Mouse (Mus musculus): ENCODE measurements around the gene Cep78. TPM values are rescaled to one million over a fixed set of nuclear protein-coding genes. Genes with fewer than 3 reads are reported as not detected.

Gene Cep78
- polyA plus RNA-seq, 1 experiment from 2014 or later: 27.4 TPM

DNA sequence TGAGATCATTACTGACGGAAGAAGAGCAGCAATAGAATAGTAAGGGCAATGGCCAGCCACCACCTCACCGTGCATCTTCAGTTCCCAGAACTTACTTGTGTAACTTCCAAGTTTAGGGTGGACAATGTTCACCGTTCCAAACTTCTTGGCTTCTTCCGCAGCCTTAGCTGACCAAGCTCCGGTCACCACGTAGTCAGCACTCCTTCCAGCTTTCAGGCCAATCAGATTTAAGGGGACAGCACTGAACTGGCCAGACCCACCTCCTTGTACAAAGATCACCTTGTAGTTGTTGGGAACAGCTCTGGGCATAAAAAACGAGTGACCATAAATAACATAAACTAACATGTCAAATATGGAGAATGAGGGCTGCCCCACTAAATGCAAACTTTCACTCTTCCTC lies 66.7 kb downstream of the Cep78 start:
- H3K36me3 ChIP-seq: peaks cover 55% of the 10 kb centered on the region
- H3K9me3 ChIP-seq: no peaks in the 10 kb centered on the region
- H3K4me1 ChIP-seq: peaks cover under 1% of the 10 kb centered on the region; the same call in 1 of the 2 replicates
- no peak overlapping the region for H3K4me3 ChIP-seq
- no peak for DNase-seq (ENCODE audit: low spot score)
- no peaks in the 10 kb centered on the region for H3K27me3 ChIP-seq (ENCODE audit: insufficient read depth, poor library complexity, severe bottlenecking)
- no peak overlapping the region for H3K27ac ChIP-seq
- whole genome bisulfite sequencing: 91% methylated on average over 7 of the region's 7 CpGs

DNA sequence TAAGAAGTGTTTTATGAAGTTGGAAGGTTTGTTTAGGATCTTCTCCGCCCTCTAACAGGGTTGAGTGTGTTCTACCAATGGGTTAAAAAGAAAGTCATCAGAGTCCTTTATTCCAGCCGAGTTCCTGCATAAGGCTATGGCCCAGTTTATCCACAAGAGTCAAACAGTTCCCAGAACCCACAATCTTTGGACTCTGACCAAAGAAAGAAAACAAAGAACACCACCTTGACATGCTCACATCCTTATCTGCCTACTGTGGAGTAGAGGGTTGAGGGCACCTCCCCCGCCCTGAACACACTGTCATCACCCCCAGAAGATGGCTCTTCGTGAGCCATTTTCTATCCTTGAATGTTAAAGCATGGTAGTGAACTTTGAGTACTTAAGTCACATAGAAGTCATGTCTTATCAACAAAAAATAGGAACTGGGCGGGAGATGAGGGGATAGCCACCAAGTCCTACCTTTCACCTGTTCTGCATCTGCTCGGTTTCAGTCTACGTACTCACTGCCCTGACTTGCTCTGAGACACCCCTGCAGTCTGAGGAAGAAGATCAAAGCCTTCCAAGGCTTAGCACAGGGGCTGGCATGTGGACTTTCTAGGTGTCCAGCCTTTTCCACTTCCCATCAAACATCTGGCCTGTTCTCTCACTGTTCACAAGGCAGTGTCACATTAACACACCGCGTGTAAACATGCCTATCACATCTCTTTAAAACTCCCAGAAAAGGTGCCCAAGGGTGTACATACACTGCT lies 71.4 kb downstream of the Cep78 start:
- WGBS: 88% methylated on average over 9 of the region's 9 CpGs
- Histone ChIP-seq H3K36me3 (peaks cover 62% of the 10 kb centered on the region), H3K4me1 (no peaks in the 10 kb centered on the region), H3K9me3 (no peaks in the 10 kb centered on the region), H3K4me3 (no peak overlapping the region), H3K27me3 (ENCODE audit: insufficient read depth, poor library complexity, severe bottlenecking) (no peaks in the 10 kb centered on the region), H3K27ac (no peak overlapping the region)
- no peak for DNase-seq (ENCODE audit: low spot score)

DNA sequence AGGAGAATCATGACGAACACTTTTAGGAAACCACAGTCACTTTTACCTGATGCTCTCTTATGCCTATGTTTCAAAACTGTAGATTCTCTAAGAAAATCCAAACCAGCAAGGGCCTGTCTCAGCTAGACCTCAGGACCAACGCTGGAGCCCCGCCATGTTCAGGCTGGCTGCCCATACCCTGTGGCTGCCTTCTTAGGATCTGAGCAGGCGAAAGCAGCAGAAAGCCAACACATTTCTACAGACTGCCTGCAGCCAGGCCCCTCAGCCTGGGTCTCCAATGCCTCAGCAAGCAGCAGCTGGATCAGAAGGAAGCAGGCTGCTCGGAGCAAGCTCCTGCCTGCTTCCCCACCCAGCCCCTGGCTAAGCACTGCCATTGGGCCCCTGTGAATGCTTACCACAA lies 73.3 kb downstream of the Cep78 start:
- 90% methylated on average over 5 of the region's 5 CpGs for WGBS
- Histone ChIP-seq H3K4me1 (no peaks in the 10 kb centered on the region), H3K27ac (no peak overlapping the region), H3K4me3 (no peak overlapping the region), H3K27me3 (ENCODE audit: insufficient read depth, poor library complexity, severe bottlenecking) (no peaks in the 10 kb centered on the region), H3K36me3 (peaks cover 58% of the 10 kb centered on the region), H3K9me3 (no peaks in the 10 kb centered on the region)
- no peak for DNase-seq (ENCODE audit: low spot score)

DNA sequence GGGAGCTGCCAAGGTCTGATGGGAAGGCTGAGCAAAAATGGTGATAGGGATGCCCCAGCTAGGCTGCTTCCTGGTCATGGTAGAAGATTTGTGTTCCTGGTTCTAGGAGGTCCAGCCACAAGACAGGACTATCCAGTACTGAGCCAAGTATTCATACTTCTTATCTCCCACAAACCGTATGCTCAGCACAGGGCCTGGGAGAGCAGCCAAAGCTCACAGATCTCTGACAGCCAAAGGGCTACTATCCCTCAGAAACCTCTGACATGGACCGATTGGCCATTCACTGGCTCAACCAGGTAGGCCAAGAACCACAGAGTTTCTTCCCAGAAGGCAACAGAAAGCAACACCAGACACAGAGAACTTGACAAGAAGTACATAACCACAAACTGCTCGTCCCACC lies 73.8 kb downstream of the Cep78 start:
- 79% methylated on average over 3 of the region's 3 CpGs for WGBS
- H3K36me3 ChIP-seq: peaks cover 59% of the 10 kb centered on the region

DNA sequence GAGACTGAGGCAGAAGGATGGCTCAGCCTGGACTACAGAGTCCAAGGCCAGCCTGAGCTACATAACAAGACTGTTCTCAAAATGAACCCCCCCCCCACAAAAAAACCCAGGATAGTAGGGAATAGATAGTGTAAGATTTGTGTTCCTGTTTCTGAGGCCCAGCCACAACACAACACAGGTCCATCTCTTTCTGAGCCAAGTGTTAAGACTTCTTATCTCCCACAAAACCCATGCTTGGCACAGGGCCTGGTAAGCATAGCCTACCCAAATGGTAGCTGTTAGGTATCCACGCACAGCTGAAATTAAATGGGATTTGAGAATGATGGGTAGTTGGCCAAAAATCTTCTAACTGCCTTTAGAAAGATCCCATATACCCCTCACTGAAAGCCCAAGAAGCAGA lies 74.3 kb downstream of the Cep78 start:
- DNase-seq (ENCODE audit: low spot score): no peak
- H3K27me3 ChIP-seq (ENCODE audit: insufficient read depth, poor library complexity, severe bottlenecking): no peaks in the 10 kb centered on the region
- peaks cover 63% of the 10 kb centered on the region for H3K36me3 ChIP-seq
- 91% methylated on average over 1 of the region's 1 CpGs for WGBS
- H3K4me3 ChIP-seq: no peak overlapping the region
- no peaks in the 10 kb centered on the region for H3K4me1 ChIP-seq
- no peak overlapping the region for H3K27ac ChIP-seq
- H3K9me3 ChIP-seq: no peaks in the 10 kb centered on the region

More for the DNA sequence above, 73.8 kb downstream of the Cep78 start:
- no peak for DNase-seq (ENCODE audit: low spot score)
- Histone ChIP-seq H3K27ac (no peak overlapping the region), H3K4me1 (no peaks in the 10 kb centered on the region), H3K9me3 (no peaks in the 10 kb centered on the region), H3K4me3 (no peak overlapping the region), H3K27me3 (ENCODE audit: insufficient read depth, poor library complexity, severe bottlenecking) (no peaks in the 10 kb centered on the region)

DNA sequence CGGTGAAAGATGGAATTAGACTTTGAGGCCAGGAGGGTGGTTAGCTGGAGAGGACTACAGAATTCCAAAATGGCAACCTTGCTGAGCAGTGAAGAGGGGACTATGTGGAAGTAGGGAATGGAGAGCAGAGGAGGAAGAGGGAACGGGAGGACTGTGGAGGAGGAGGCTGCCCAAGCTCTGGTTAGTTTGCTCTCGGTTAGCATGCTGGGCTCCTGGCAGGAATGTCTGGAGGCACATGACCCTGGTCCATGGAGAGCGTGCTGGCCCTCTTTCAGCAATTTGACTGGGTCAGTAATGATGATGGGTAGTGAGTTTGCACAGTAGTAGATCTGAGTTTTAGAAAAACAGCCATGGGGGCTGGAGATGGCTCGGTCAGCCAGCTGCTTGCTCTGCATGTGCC lies 76.8 kb downstream of the Cep78 start:
- Histone ChIP-seq H3K27me3 (ENCODE audit: insufficient read depth, poor library complexity, severe bottlenecking) (no peaks in the 10 kb centered on the region), H3K27ac (no peak overlapping the region), H3K4me1 (no peaks in the 10 kb centered on the region), H3K4me3 (no peak overlapping the region), H3K36me3 (peaks cover 48% of the 10 kb centered on the region; the same call in 1 of the 2 replicates), H3K9me3 (no peaks in the 10 kb centered on the region)
- no peak for DNase-seq (ENCODE audit: low spot score)
- 91% methylated on average over 5 of the region's 5 CpGs for WGBS

Other genes starting within 250 kb of the Cep78 start
- 56.5 and 88.5 TPM in 2 replicates for gene Psat1, start 37.7 kb downstream of the Cep78 start, polyA plus RNA-seq (2016; fragmentation: Nextera tagmentation; extraction: Ambion mirVana)
- 14.6 and 18.9 TPM in 2 replicates for gene Gnaq, start 147.8 kb upstream of the Cep78 start, polyA plus RNA-seq (2016; fragmentation: Nextera tagmentation; extraction: Ambion mirVana)

Measured in heart, embryonic 10.5 days (tissue).